ENCODE assay signal across 8 mouse cellular contexts in genomic region chr4:46195781-46196487, GRCm38 (mm10). TPM values are rescaled to one million over a fixed set of nuclear protein-coding genes. Genes with fewer than 3 reads are reported as not detected.
A peak's percentile ranks its signal among the peaks of the same experiment; 100 is the strongest.
DNase-seq lines count a peak whose midpoint lies in the region; ATAC-seq lines count a peak whose summit lies in the region.

Gene Xpa (minus strand): TSS chr4:46196311.

- peak; percentile 95 to 98 for DNase-seq in adrenal gland, adult (ENCODE audit: inconsistent age in 2 of 2, low spot score in 1 of 2)
- DNase-seq in embryo, embryonic 10.5 days (ENCODE audit: low spot score), result peak; percentile 98
- peak; percentile 95 for DNase-seq in gastrocnemius, postnatal 14 days
- peak; percentile 94 to 97 for DNase-seq in left cerebral cortex, postnatal 10 days (ENCODE audit: extremely low spot score in 1 of 2, low spot score in 2 of 2)
- peak; percentile 93 for DNase-seq in right cerebral cortex, postnatal 25 days
- DNase-seq in urinary bladder, postnatal 4 days (ENCODE audit: low spot score in 2 of 2), result peak; percentile 87 to 93

- intact Hi-C loops in gastrocnemius, postnatal 14 days (cut with DNase I; ENCODE audit: low total_unique reads), result no loop called here
- intact Hi-C loops in left cerebral cortex, postnatal 10 days (cut with DNase I), result no loop called here

- peak; percentile 89 for ATAC-seq in inflammation-experienced regulatory T-cells, adult 6 months
- peak; percentile 95 for ATAC-seq in megakaryocyte-erythroid progenitor cell, adult 5-6 weeks (replicated peaks; ENCODE audit: low FRiP score, low TSS enrichment, poor library complexity, severe bottlenecking)

RNA-seq across cellular contexts. Expression of gene Xpa, which starts in this region (rescaled TPM):
- total RNA-seq in gastrocnemius, postnatal 14 days (2021), result 1 to 10 TPM; 7.5 to 7.8 TPM
- polyA plus RNA-seq in inflammation-experienced regulatory T-cells, adult 6 months (2017; shearing (Covaris generic)), result 10 to 100 TPM in 2 of 3 experiments, 1 to 10 TPM in 1; 9.2 to 19.6 (median 12.5) TPM
- 10 to 100 TPM; 14.6 to 16.2 TPM for total RNA-seq in left cerebral cortex, postnatal 10 days (2021)
- 11.1 and 26.6 TPM in 2 replicates for total RNA-seq in megakaryocyte-erythroid progenitor cell, adult 5-6 weeks (2014; fragmentation: Nextera tagmentation)
- 32.6 and 60.5 TPM in 2 replicates for total RNA-seq in megakaryocyte-erythroid progenitor cell, adult 5-6 weeks (2017)

Comparison
In these comparisons a context has a peak if more than half of its experiments do, and no peak if none do; other contexts are left out.
1. Peak in every context shown above with its lines: DNase-seq and ATAC-seq.